In genomic region chr2:27772841-27773388, GRCm38 (mm10) we compare ENCODE assay signal across 10 mouse cellular contexts.
DNase-seq lines count a peak whose midpoint lies in the region; ATAC-seq and TF ChIP-seq lines count a peak whose summit lies in the region.
"Had no signal": no experiment of that assay in that cellular context is flagged by ENCODE, and none has a peak within 500 bp of the region (broad histone marks: within the 10 kb centered on the region; RNA-seq: fewer than 3 reads in every experiment).

No protein-coding gene starts in this region.

- no peaks in the 10 kb centered on the region for H3K27me3 ChIP-seq in kidney, adult 2 months (replicated peaks; ENCODE audit: control insufficient read depth, insufficient read depth, low read length)
- no peaks in the 10 kb centered on the region for H3K27me3 ChIP-seq in embryonic facial prominence, embryonic 10.5 days (replicated peaks; ENCODE audit: low read depth, poor library complexity, severe bottlenecking)
- H3K27me3 ChIP-seq in limb, embryonic 15.5 days = no peaks in the 10 kb centered on the region

- TF ChIP-seq POLR2A in kidney, adult 2 months (IDR thresholded peaks at IDR 0.05; ENCODE audit: low read depth, low read length) = no peak

- no peaks in the 10 kb centered on the region for H3K4me1 ChIP-seq in kidney, adult 2 months (ENCODE audit: control insufficient read depth, insufficient read depth, low read length)
- H3K4me1 ChIP-seq in embryonic facial prominence, embryonic 10.5 days = peaks cover 69% of the 10 kb centered on the region
- H3K4me1 ChIP-seq in limb, embryonic 15.5 days = peaks cover 69% of the 10 kb centered on the region

- no peak overlapping the region for H3K9ac ChIP-seq in limb, embryonic 15.5 days

- DNase-seq in kidney, adult 2 months = peak; percentile 56
- DNase-seq in kidney, adult 8-10 months = no peak
- no peak for DNase-seq in embryonic facial prominence, embryonic 10.5 days (ENCODE audit: low spot score)
- peak; percentile 56 for DNase-seq in kidney, adult 9 months
- DNase-seq in adrenal gland, postnatal 10 days = no peak
- DNase-seq in adipocyte (ENCODE audit: low spot score) (no peak), MN1 (ENCODE audit: low spot score) (no peak)
- DNase-seq: heart, postnatal 10 days; right cerebral cortex, postnatal 14 days had no signal

- TF ChIP-seq CTCF in kidney, adult 2 months (conservative IDR thresholded peaks at IDR 0.05; ENCODE audit: insufficient read depth, insufficient read length, low read depth, low read length) = no peak

- no peak overlapping the region for H3K4me2 ChIP-seq in limb, embryonic 15.5 days

- WGBS in kidney, adult 2 months = 64% methylated on average over 7 of the region's 7 CpGs
- 52% methylated on average over 7 of the region's 7 CpGs for WGBS in embryonic facial prominence, embryonic 10.5 days
- WGBS in limb, embryonic 15.5 days = 56% methylated on average over 7 of the region's 7 CpGs

- no peaks in the 10 kb centered on the region for H3K36me3 ChIP-seq in kidney, adult 2 months (ENCODE audit: control insufficient read depth, insufficient read depth, low read length)
- H3K36me3 ChIP-seq in embryonic facial prominence, embryonic 10.5 days (replicated peaks) = no peaks in the 10 kb centered on the region
- no peaks in the 10 kb centered on the region for H3K36me3 ChIP-seq in limb, embryonic 15.5 days

- H3K27ac ChIP-seq in kidney, adult 2 months (ENCODE audit: insufficient read depth, low read depth, low read length) = 0 out of 2 replicates have a peak overlapping the region, but pooled peaks have one; percentile 7
- H3K27ac ChIP-seq in embryonic facial prominence, embryonic 10.5 days (replicated peaks) = peak overlapping the region; percentile 82
- H3K27ac ChIP-seq in limb, embryonic 15.5 days = peak overlapping the region; percentile 96

- no peak for ATAC-seq in limb, embryonic 15.5 days (ENCODE audit: insufficient number of reproducible peaks, low FRiP score, low TSS enrichment, low read depth)

- H3K9me3 ChIP-seq in embryonic facial prominence, embryonic 10.5 days = no peaks in the 10 kb centered on the region
- no peaks in the 10 kb centered on the region for H3K9me3 ChIP-seq in limb, embryonic 15.5 days

- H3K4me3 ChIP-seq in kidney, adult 2 months (ENCODE audit: insufficient read depth, low read depth, low read length) = no peak overlapping the region
- H3K4me3 ChIP-seq in embryonic facial prominence, embryonic 10.5 days = no peak overlapping the region
- H3K4me3 ChIP-seq in limb, embryonic 15.5 days = no peak overlapping the region

Comparison
In these comparisons a context has a peak if more than half of its experiments do, and no peak if none do; other contexts are left out.
1. DNase-seq: peak in kidney, adult 2 months (single experiment) and kidney, adult 9 months (single experiment); none in kidney, adult 8-10 months (0 of 2), embryonic facial prominence, embryonic 10.5 days (single experiment), adrenal gland, postnatal 10 days (single experiment), adipocyte (single experiment) and MN1 (single experiment).
2. H3K27ac ChIP-seq: peak in every context shown above with its lines; median percentile 96 in limb, embryonic 15.5 days; 82 in embryonic facial prominence, embryonic 10.5 days; 7 in kidney, adult 2 months.